In the genomic region with DNA sequence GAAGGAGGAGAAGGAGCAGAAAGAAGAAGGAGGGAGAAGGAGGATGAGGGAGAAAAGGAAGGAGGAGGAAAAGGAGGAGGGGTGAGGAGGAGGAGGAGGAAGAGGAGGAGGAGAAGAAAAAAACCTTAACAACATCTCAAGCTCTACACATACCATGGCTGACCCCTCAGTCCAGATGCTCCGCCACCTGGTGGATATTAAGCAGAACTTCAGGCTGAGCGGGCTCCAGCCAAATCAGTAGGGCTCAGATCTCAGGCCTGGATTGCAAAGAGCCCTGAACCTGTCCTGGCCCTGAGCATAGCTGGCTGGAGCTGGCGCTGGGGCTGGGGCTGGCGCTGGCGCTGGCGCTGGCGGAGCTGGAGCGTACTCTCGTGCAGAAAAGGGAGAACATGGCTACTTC, we compare ENCODE assay signal across 7 mouse cellular contexts. TPM values are rescaled to one million over a fixed set of nuclear protein-coding genes. Genes with fewer than 3 reads are reported as not detected.
DNase-seq lines count a peak whose midpoint lies in the region; ATAC-seq lines count a peak whose summit lies in the region.

No protein-coding gene starts in this region.

- WGBS in heart, embryonic 12.5 days, result 4% methylated on average over 9 of the region's 9 CpGs
- WGBS in kidney, embryonic 15.5 days, result 3% methylated on average over 9 of the region's 9 CpGs

- H3K4me2 ChIP-seq in heart, embryonic 12.5 days, result no peak overlapping the region
- H3K4me2 ChIP-seq in kidney, embryonic 15.5 days, result no peak overlapping the region

- H3K36me3 ChIP-seq in heart, embryonic 12.5 days, result no peaks in the 10 kb centered on the region
- H3K36me3 ChIP-seq in kidney, embryonic 15.5 days, result no peaks in the 10 kb centered on the region

- no peak overlapping the region for H3K4me3 ChIP-seq in heart, embryonic 12.5 days
- no peak overlapping the region for H3K4me3 ChIP-seq in kidney, embryonic 15.5 days (replicated peaks)

- H3K9ac ChIP-seq in heart, embryonic 12.5 days, result no peak overlapping the region
- H3K9ac ChIP-seq in kidney, embryonic 15.5 days, result no peak overlapping the region

- H3K27me3 ChIP-seq in heart, embryonic 12.5 days (replicated peaks), result 0 out of 2 replicates have a peak, but pooled peaks cover 5% of the 10 kb centered on the region
- H3K27me3 ChIP-seq in kidney, embryonic 15.5 days, result no peaks in the 10 kb centered on the region

- peak; percentile 91 for DNase-seq in ES-CJ7 (ENCODE audit: low read depth, low spot score)
- DNase-seq in adrenal gland, adult 2 months, result peak; percentile 75
- peak; percentile 83 for DNase-seq in embryo, embryonic 9.5 days (ENCODE audit: extremely low spot score)
- DNase-seq in lung, postnatal 10 days, result peak; percentile 83
- DNase-seq in ovary, postnatal 36 days (ENCODE audit: low spot score), result peak; percentile 64

- H3K4me1 ChIP-seq in heart, embryonic 12.5 days (replicated peaks), result no peaks in the 10 kb centered on the region
- H3K4me1 ChIP-seq in kidney, embryonic 15.5 days, result peaks cover 12% of the 10 kb centered on the region

- no peak overlapping the region for H3K27ac ChIP-seq in heart, embryonic 12.5 days (ENCODE audit: poor library complexity, severe bottlenecking)
- no peak overlapping the region for H3K27ac ChIP-seq in kidney, embryonic 15.5 days

- peak; percentile 79 for ATAC-seq in heart, embryonic 12.5 days (ENCODE audit: insufficient number of reproducible peaks, low FRiP score)
- ATAC-seq in kidney, embryonic 15.5 days (replicated peaks; ENCODE audit: low FRiP score), result peak; percentile 82

- H3K9me3 ChIP-seq in heart, embryonic 12.5 days (replicated peaks), result no peaks in the 10 kb centered on the region
- no peaks in the 10 kb centered on the region for H3K9me3 ChIP-seq in kidney, embryonic 15.5 days (replicated peaks)

RNA-seq across cellular contexts. Expression of a gene that starts 14.7 kb away (rescaled TPM):
- total RNA-seq in adrenal gland, adult 2 months (2021), result under 1 TPM; 0.26 to 0.55 TPM
- 0.21 and 1.0 TPM in 2 replicates for polyA plus RNA-seq in adrenal gland, adult 2 months (2012; rRNA removed)
- polyA plus RNA-seq in heart, embryonic 12.5 days (2016; fragmentation: Nextera tagmentation; extraction: Ambion mirVana), result 1.3 TPM in 2 replicates
- polyA plus RNA-seq in kidney, embryonic 15.5 days (2015; fragmentation: Nextera tagmentation; extraction: Ambion mirVana), result 9.3 and 11.9 TPM in 2 replicates

RNA-seq across cellular contexts. Expression of a gene that starts 27.1 kb away (rescaled TPM):
- total RNA-seq in adrenal gland, adult 2 months (2021), result 10 to 100 TPM in 1 of 2 experiments, 1 to 10 TPM in 1; 8.0 to 16.6 TPM
- polyA plus RNA-seq in adrenal gland, adult 2 months (2012; rRNA removed), result 17.5 and 24.0 TPM in 2 replicates
- 27.0 and 31.0 TPM in 2 replicates for polyA plus RNA-seq in heart, embryonic 12.5 days (2016; fragmentation: Nextera tagmentation; extraction: Ambion mirVana)
- polyA plus RNA-seq in kidney, embryonic 15.5 days (2015; fragmentation: Nextera tagmentation; extraction: Ambion mirVana), result 66.0 and 66.6 TPM in 2 replicates

RNA-seq across cellular contexts. Expression of a gene that starts 29.7 kb away (rescaled TPM):
- total RNA-seq in adrenal gland, adult 2 months (2021), result 1 to 10 TPM in 1 of 2 experiments, under 1 TPM in 1; 0.63 to 1.9 TPM
- 1.8 and 3.5 TPM in 2 replicates for polyA plus RNA-seq in adrenal gland, adult 2 months (2012; rRNA removed)
- polyA plus RNA-seq in heart, embryonic 12.5 days (2016; fragmentation: Nextera tagmentation; extraction: Ambion mirVana), result 8.7 and 10.6 TPM in 2 replicates
- polyA plus RNA-seq in kidney, embryonic 15.5 days (2015; fragmentation: Nextera tagmentation; extraction: Ambion mirVana), result 29.8 and 31.5 TPM in 2 replicates

RNA-seq across cellular contexts. Expression of a gene that starts 37.7 kb away (rescaled TPM):
- 10 to 100 TPM; 49.9 to 54.7 TPM for total RNA-seq in adrenal gland, adult 2 months (2021)
- 153 TPM in 2 replicates for polyA plus RNA-seq in adrenal gland, adult 2 months (2012; rRNA removed)
- polyA plus RNA-seq in heart, embryonic 12.5 days (2016; fragmentation: Nextera tagmentation; extraction: Ambion mirVana), result 40.9 and 42.9 TPM in 2 replicates
- 58.0 and 59.9 TPM in 2 replicates for polyA plus RNA-seq in kidney, embryonic 15.5 days (2015; fragmentation: Nextera tagmentation; extraction: Ambion mirVana)

RNA-seq across cellular contexts. Expression of a gene that starts 41.7 kb away (rescaled TPM):
- total RNA-seq in adrenal gland, adult 2 months (2021), result 10 to 100 TPM; 56.1 to 87.5 TPM
- polyA plus RNA-seq in adrenal gland, adult 2 months (2012; rRNA removed), result 142 and 182 TPM in 2 replicates
- polyA plus RNA-seq in heart, embryonic 12.5 days (2016; fragmentation: Nextera tagmentation; extraction: Ambion mirVana), result 47.2 and 55.5 TPM in 2 replicates
- polyA plus RNA-seq in kidney, embryonic 15.5 days (2015; fragmentation: Nextera tagmentation; extraction: Ambion mirVana), result 73.4 and 84.3 TPM in 2 replicates
